Mouse (Mus musculus) left cerebral cortex, postnatal 36 days (tissue): ENCODE measurements around the gene Mindy4b-ps. TPM values are rescaled to one million over a fixed set of nuclear protein-coding genes. Genes with fewer than 3 reads are reported as not detected.

Experiments
- DNase-seq, 2 experiments: peaks; one replicate each; pipeline ENCODE4 v3.0.0; 2021 to 2022; ENCODE audit warnings: low spot score in 2 of 2, mixed read lengths in 1 of 2
- intact Hi-C: fragments of 180-260 bp; cut with DNase I; formaldehyde crosslinking; loops from one replicate; pipeline ENCODE4 v1.15.1; 2025
- total RNA-seq, 2 experiments: library from RNA; stranded (reverse); gene quantifications; 2 replicates each; pipeline ENCODE4 v1.2.3; 2021

Gene Mindy4b-ps
- total RNA-seq, 2 experiments from 2014 or later, result 2.0 to 3.4 TPM

DNA sequence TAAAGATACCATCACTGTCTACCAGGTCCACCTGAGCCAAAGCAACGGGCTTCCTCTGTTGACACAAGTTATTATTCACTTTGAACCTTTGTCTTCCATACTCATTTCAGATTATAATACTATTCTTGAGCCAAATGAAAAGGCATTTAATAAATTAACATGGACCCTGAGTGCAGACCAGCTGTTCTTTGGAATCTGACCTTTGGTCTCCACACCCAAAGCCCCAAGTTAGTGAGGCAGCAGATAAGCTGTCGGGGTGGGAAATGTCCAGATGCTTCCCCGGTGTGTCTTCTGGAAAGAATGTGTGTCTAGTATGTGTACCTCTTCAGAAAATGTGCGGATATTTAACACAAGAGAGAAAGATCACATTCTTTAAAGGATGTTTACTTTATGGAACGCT, 33.1 kb downstream of the Mindy4b-ps start:
- intact Hi-C loops, result loop anchor here (5.0 to 10.0 kb wide), 4 partner anchors 212 to 276 kb away; partner anchors contain the start of genes Eif2a, Med12l, Selenot and Serp1
- DNase-seq, result no peak

DNA sequence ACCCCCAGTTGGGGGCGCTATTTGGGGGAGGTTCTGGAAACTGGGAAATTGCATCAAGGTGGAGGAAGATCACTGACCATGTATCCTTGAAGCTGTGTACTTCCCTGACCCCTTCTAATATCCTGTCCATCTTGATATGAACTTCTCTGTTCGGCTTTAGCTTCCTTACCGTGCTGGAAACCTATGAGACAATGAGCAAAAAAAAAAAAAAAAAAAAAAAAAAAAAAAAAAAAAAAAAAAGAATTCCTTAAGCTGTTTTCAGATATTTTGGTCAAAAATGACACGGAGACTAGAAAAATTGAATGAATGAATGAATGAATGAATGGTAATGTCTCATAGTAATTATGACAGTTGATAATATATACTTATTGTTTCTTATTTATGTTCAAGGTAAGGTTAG, 35.6 kb downstream of the Mindy4b-ps start:
- intact Hi-C loops, result loop anchor here (5.0 to 10.0 kb wide), 4 partner anchors 209 to 278 kb away; partner anchors contain the start of genes Eif2a, Med12l, Selenot and Serp1
- no peak for DNase-seq

DNA sequence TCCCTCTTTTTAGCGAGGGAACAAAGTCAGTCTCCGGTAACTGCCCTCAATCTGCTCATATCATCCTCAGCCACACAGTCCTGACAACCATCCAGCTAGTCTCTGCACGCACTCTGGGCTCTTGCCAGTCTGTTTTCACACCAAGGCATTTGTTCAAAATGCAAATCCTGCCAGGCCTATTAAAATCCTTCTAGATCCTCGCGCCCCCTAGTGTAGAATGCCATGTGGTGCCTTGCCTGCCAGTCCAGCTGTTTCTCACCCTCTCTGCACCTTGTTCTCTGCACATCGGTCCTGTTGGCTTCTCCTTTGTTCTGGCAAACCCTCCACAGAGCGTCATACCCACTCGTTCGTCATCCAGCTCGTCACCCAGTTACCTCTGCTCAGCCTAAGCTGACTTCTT, 36.2 kb downstream of the Mindy4b-ps start:
- peak; percentile 74 to 75 for DNase-seq
- intact Hi-C loops, result loop anchor here (2.0 to 10.0 kb wide), 6 partner anchors 59 to 279 kb away; partner anchors contain the start of genes Eif2a, Med12l, Selenot and Serp1

DNA sequence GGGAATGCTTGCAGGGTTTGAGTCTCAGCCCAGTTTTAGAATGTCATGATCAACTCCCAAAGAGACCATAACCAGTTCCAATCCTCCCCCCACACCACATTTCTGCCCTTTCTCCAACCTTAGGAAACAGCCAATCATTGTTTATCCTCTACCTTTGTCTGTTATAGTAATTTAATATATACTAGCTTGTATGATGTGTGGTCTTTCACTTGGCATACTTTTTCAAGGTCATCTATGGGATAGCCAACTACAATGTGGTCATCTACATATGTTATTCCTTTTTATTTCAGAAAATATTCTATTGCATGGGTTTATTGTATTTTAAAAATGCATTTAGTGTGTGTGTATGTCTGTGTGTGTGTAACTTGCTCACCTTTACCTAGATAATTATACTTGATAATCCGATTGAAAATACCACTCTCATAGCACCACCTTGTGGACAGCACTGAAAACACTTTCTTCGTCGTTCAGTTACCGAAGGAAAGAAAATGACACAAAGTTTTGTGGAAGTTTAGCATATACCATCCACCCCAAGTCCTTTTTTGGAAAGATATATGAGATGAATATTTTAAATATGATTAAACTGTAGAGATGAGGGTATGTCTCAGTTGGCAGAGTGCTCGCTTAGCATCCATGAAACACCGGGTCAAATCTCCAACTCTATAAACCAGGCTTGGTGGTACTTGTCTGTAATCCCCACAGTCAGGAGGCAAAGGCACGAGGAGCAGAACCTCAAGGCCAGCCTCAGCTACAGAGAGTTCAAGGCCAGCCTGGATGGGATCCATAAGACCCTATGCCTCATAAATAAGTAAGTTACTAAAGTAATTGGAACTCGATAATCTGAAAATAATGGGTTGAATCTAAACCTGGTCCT, 37.7 kb downstream of the Mindy4b-ps start:
- DNase-seq, result no peak
- intact Hi-C loops, result loop anchor here (2.0 to 10.0 kb wide), 6 partner anchors 58 to 280 kb away; partner anchors contain the start of genes Eif2a, Med12l, Selenot and Serp1

DNA sequence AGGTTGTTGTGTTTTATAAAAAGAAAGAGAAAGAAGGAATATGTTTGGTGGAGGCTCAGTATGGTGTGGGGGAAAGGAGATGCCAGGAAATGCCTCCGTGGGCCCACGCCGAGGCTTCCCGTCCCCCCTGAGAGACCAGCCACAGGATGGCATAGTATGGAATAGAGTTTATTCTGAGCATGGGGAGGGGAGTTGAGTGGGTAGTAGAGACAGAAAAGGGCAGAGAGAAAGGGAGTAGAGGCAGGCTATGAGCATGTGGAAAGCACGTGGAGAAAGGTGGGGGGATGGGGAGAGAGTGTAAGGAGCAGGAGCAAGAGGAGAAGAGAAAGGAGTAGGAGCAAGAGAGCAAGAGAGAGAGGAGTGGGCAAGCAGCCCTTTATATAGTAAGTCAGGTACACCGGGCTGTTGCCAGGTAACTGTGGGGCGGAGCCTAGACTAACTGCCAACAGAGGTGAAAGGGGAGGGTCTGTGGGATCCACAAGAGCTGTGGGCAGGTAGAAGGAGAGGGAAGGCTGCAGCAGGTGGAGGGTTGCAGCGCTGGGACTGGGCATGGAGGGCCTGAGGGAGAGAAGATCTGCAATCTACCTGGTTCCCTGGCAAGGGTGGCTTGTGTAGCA, 38.4 kb downstream of the Mindy4b-ps start:
- DNase-seq, result no peak
- intact Hi-C loops, result loop anchor here (2.0 to 10.0 kb wide), 4 partner anchors 57 to 281 kb away; partner anchors contain the start of genes Eif2a and Serp1

DNA sequence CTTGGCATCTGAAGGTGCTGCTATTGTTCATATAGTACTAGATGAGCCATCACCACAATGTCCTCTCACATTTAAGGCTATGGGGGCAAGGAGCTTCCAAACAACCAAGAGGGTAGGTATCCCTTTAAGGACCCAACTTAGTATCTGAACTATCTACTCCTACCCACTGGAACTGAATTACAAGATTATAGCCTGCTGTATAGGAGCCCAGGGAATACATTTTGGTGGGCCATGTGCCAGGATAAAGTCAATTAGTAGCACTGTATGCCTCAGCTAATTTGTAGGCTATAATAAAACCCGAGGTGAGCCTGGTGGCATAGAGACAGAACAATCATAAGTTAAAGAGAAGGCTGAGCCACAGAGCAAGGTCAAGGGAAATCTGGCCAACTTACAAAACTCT, 65.7 kb downstream of the Mindy4b-ps start:
- no peak for DNase-seq
- intact Hi-C loops, result no loop called here

DNA sequence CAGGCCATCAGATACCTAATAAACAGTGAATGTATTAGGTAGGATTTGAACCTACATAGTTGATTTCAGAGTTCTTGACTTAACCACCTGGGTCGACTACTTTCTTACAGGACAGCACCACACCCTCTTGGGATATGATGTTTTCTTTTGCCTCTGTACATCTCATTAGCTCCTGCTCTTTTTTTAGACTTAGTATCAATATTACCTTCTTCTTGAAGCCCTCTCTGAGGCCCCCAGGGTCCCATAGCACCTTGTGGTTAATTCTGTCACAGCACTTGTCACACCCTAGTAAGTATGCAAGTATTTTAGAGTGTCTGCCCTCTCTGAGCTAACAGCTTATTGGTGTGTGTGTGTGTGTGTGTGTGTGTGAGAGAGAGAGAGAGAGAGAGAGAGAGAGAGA, 66.3 kb downstream of the Mindy4b-ps start:
- intact Hi-C loops, result no loop called here
- DNase-seq, result no peak

DNA sequence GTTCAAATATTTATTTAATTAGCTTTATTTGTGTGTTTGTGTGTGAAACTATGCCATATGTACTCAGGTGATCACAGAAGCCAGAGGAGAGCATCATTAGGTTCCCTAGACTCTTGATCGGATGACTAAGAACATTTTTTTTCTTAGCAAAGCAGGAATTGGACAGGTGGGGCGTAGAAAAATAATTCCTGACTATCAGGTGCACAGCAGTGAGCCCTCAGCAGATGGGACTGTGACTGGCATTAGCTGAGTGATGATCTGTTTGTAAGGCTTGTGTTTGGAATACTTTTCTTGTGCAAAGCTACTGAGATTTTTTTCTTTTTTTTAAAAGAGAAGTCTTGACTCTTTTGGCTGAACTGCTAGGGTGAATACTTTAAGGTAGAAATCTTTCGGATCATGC, 67.8 kb downstream of the Mindy4b-ps start:
- intact Hi-C loops, result no loop called here
- no peak for DNase-seq

DNA sequence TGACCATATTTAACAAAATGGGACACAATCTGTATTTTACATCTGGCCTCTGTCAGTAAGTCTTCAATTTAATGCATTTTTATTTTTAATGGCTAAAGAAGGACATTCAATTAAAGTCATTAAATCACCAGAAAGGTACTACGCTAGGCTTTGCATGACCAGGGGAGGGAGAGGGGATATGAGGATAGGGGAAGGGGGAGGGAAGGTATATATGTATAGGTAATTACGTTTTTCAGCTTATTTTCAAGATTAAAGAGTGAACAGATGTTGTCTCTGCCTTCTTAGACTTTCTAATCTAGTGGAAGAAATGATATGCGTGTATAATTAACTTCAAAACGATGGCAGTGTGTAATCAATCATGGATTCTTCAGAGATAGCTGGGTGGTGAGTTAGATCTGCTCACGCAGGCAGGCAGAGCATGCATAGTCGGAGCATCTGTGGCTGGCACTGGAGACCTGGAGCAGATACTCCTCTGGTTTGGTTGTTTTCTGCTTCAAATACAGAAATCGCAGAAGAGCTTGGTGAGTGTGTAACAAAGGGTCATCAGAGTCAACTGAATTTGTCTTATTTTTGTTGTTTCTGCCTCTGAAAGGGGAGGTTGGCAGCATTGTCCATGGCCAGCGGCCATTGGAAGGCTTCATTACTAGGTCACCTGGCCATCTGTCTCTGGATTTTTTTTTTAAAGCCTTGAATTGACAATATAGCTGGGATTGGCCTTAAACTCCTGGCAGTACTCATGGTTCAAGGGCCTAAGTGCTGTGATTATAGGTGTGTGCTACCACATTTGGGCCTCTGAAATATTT, 70.1 kb downstream of the Mindy4b-ps start:
- intact Hi-C loops, result no loop called here
- DNase-seq, result no peak

DNA sequence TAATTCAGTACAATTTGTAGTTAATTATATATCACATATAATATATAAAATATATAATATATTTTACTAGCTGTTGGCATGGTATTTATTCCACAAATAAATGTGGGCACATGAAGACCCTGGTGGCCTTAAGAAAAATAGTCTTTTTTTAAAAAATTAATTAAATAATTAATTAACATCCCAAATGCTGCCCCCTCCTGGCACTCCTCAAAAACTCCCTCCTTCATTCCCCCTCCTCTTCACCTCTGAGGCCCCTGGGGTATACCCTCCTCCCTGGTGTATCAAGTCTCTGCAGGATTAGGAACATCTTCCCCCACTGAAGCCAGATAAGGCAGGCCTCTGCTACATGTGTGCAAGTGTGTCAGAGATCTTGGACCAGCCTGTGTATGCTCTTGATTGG, 73.4 kb downstream of the Mindy4b-ps start:
- intact Hi-C loops, result no loop called here
- no peak for DNase-seq

DNA sequence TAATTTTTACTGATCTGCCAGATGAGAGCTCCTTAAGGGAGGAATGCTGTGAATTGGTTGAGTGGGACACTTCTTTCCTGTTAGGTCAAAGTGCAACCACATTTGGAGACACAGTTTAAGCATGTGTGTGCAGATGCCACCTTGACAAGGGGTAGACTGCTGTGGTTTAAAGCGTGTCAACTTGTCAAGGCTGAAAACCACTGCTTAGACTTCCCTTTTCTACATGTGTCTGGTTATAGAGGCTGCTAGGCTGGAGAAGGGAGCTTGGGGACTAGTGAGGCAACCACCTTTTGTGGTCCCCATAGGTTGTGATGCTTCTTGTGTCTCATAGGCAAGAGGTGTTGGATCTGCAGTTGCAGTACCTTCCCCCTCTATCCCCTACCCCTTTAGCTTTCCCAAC, 74.2 kb downstream of the Mindy4b-ps start:
- no peak for DNase-seq
- intact Hi-C loops, result no loop called here

DNA sequence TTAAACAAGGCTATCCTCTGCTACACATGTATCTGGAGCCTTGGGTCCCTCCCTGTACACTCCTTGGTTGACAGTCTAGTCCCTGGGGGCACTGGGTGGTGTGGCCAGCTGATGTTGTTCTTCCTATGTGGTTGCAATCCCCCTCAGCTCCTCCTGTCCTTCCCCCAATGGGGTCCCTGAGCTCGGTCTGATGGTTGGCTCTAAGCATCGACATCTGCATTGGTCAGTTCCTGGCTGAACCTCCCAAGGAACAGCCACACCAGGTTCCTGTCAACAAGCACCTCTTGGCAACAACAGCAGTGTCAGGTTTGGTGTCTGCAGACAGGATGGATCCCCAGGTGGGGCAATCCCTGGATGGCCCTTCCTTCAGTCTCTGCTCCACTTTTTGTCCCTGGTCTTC, 82.6 kb downstream of the Mindy4b-ps start:
- intact Hi-C loops, result no loop called here

More for the DNA sequence above, 82.6 kb downstream of the Mindy4b-ps start:
- DNase-seq, result no peak

Other genes with a start within 250 kb of the Mindy4b-ps start
- 100 to 1,000 TPM; 138 to 142 TPM for gene Selenot, start 245.7 kb downstream of the Mindy4b-ps start, total RNA-seq
- gene Erich6, start 185.1 kb downstream of the Mindy4b-ps start, total RNA-seq, result 1 to 10 TPM in 1 of 2 experiments, under 1 TPM in 1; 0.89 to 1.9 TPM
- 10 to 100 TPM; 16.5 to 22.6 TPM for gene Siah2, start 129.9 kb downstream of the Mindy4b-ps start, total RNA-seq
- gene Clrn1, start 63.0 kb upstream of the Mindy4b-ps start, total RNA-seq, result under 1 TPM; 0.77 to 0.99 TPM
- 10 to 100 TPM; 42.0 to 42.8 TPM for gene Med12l, start 183.5 kb upstream of the Mindy4b-ps start, total RNA-seq